Mouse (Mus musculus): ENCODE data around the gene Kifc1.

Gene Kifc1

DNA sequence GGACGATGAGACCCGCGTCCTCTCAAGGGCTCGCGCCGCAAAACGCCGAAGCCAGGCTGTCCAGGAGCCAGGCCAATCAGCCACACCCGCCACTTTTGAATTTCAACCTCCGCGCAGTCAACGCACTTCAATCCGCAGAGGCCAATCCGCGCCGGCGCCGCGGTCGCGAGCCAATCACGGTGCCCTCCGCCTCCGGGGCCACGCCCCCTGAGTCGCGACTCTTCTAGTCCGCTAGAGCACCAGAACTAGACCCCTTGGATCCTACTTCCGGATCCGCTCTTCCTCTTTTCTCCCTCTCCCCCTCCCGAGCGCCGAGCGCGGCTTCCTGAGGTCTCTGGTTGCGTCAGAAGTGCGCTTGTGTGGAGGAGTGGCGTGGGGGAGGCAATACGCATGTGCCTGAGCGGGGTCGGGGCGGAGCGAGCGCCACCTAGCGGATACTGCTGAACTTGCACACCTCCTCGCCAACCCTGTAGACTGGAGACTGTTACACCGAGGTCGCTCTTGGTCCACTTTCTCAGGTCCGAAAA lies at the start of gene Kifc1:
TSS of gene Kifc1 (minus strand) at position 129 of the 527 bp plus-strand sequence.
- peak; percentile 99 for DNase-seq

DNA sequence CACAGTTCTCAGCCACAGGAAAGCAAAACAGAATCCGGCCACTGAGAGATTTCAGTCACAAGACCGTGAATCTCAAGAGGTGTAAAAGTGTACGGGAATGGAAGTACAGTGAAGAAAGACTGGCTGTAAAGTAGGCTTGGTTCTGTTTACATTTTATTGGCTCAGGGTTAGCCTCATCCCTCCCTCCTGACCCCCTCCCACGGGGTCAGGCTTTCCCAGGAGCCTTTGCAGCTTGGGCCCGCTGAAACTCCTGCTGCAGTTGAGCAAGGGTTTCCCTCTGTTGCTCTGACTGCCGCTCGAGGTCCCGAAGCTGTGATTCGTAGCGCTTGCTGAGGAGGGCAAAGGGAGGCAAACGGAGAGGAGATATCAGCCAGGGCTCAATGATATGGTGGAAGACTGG lies 48.3 kb upstream of the Kifc1 start:
- DNase-seq = no peak

DNA sequence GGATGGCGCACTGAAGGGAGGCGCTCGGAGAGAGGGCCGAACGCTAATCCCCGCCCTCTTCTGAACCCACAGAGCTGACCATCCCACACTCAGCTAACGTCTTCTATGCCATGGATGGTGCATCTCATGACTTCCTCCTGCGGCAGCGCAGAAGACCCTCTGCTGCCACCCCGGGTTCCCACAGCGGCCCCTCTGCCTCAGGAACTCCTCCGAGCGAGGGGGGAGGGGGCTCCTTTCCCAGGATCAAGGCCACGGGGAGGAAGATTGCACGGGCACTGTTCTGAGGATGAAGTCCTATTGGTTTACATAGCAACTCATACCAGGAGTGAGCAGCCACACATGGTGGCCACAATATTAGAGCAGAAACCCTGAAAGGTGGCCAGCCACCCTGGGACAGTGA lies 46.5 kb upstream of the Kifc1 start:
- DNase-seq = no peak

DNA sequence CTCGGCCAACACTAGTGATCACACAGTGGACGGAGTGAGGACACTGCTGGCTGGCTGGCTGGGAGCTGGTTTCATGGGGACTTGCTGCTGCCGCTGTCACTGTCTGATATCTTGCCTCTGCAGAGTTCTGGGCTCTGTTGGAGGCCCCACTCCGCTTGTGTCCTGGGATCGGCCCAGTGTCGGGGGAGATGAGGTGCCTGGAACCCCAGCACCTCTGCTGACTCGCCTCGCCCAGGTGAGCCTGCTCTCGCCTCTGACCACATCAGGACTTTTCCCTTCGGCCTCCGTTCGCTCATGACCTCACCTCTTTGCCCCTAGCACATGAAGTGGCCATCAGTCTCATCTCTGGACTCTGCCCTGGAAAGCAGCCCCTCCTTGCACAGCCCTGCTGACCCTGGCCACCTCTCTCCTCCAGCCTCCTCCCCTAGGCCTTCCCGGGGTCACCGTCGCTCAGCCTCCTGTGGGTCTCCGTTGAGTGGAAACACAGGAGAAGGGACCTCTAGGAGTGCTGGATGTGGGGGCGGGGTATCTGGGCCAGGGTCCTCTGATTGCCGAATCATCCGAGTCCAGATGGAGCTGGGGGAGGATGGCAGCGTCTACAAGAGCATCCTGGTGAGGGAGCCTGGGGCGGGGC lies 45.1 kb upstream of the Kifc1 start:
- no peak for DNase-seq

DNA sequence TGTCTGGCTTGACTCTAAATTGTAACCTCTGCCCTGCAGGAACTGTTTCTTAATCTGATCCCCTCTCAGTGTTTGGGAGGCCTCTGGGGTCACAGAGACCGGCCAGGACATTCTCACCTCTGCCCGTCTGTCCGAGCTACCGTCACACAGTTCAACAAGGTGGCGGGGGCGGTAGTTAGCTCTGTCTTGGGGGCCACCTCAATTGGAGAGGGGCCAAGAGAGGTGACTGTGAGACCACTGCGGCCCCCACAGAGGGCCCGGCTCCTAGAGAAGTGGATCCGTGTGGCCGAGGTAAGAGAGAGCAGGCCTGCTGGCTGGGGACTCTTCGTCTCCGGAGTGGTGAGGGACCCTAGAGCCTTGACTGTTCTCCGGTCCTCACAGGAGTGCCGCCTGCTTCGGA lies 42.5 kb upstream of the Kifc1 start:
- no peak for DNase-seq

DNA sequence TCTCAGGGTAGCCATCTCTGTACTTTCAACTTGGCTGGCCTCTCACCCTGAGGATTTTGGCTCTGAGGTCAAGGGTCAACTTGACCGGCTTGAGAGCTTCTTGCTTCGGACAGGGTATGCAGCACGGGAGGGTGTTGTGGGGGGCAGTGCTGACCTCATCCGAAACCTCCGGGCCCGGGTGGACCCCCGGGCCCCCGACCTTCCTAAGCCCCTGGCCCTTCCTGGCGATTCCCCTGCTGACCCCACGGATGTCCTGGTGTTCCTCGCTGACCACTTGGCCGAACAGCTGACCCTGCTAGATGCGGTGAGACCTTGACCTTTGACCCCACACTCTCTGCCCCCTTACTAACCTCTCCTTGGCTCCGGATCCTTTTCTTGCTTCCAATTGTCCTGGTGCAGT lies 42.0 kb upstream of the Kifc1 start:
- DNase-seq = no peak

DNA sequence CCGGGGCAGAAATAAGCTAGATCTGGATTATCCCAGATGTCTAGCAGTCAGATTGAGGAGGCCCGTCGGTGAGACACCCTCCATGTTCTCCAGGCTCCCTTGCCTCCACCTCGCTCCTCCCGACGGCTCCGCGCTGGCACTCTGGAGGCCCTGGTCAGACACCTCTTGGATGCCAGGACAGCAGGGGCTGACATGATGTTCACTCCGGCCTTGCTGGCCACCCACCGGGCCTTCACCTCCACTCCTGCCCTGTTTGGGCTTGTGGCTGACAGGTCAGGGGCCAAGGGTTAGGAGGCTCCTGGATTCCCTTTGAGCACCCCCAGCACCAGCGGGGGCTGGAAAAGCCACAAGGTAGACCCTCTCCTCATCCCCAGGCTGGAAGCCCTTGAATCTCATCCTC lies 41.5 kb upstream of the Kifc1 start:
- no peak for DNase-seq

DNA sequence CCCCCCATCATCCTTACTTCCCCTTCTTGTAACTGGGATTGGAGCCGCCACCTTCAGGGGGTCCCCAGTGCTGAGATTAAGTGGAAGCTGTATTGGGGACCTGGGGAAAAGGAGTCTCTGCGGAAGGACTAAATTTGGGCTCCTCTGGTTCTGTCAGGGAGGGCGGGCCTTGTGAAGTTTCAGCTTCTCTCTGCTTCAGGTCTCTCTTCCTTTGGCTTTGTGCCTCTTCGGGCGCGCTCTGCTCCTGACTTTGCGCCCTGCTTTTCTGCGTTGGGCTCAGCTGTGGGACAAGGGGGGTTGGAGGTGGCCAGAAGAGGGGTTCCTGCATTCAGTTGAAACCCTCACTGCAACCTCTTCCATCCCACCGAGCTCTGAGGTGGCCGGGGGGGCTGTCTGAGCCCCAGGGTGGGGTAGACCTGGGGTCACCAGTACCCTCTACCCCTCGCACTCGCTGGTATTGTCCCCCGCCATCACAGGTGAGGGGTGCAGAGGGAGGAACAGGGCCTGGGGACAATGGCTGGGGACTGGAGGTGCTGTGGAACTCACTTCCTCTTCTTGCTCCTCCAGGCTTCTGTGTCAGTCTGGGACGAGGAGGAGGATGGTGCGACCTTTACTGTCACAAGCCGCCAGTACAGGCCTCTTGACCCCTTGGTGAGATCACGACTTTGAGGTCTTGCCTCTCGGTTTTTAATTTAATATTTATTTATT lies 40.9 kb upstream of the Kifc1 start:
- no peak for DNase-seq

DNA sequence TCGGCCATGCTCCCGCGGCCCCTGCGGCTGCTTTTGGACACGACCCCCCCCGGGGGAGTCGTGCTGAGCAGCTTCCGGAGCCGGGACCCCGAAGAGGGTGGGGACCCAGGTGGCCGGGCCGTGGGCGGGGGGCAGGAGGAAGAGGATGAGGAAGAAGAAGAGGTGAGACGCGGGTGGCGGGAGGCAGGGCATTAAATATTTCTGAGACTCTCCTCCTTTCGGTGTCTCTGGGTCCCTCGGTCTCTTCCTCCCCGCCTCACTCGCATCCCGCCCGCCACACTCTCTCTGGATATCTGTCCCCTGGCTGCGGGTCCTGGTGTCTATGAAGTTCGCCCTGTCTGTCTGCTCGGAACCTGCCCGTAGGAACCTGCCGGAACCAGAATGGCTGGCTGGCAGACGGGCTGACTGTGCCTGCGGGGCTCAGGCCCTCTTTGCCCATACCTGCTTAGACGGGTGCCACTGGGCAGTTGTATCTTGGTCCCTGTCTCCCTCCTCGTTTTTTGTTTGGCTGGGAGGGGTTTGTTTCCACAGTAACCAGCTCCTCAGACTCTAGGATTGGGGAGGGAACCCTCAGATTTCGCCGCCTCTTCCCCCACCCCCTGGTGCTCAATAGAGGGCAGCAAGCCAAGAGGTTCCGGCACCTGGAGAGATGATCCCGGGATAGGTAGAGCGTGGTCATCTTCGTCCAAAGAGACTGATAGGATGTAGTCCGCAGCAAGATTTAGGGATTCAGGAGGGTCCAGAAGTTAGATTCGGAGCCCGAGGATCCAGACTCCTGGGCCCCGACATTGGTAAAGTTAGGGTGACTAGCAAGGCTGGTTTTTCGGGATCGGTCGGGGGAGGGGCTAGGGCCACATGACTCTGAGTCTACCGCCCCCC lies 40.1 kb upstream of the Kifc1 start:
- DNase-seq = peak; percentile 79

DNA sequence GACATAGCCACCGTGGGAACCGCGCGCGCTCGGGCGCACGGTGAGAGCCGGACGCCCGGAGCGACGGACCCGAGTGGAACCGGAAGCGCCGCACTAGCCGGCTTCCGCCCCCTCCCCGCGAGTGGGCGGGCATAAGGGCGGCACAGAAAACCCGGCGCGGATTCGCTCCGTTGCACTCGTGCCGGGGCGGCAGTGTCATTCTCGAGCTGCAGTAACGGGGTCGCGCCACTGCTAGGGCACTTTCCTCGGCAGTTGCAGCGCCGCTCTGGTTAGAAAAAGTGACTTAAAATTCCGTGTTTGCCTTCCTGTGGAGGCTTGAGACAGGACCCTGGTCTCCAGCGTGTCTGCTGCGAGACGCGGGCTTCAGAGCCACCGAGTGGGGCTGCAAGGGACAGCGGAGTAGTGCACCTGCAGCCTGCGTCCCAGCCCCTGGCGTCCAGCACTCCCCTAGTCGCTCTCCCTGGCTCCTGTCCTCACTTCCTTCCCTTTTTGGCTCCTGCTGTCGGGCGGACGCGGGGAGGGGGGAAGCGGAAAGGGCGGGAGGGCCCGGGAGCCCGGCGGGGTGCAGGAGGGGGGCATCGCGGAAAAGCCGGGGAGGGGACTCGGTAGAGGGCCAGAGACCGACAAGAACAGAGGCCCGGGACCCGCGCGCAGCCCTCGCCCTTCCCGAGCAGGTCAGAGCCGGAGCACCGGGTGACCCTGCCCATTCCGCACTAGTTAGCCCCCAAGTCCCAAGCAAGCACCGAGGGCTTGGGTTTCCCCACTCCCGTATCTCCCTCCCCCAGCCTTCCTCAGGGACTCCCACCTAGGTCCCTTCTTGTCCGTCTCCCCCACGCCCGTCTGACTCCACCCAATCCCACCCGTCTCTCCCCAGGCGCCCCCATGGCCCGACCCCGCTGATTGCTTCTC lies 39.2 kb upstream of the Kifc1 start, which contains the start of gene Rgl2:
TSS of gene Rgl2 (plus strand) at position 173 of the 909 bp plus-strand sequence.
- peak; percentile 97 for DNase-seq

DNA sequence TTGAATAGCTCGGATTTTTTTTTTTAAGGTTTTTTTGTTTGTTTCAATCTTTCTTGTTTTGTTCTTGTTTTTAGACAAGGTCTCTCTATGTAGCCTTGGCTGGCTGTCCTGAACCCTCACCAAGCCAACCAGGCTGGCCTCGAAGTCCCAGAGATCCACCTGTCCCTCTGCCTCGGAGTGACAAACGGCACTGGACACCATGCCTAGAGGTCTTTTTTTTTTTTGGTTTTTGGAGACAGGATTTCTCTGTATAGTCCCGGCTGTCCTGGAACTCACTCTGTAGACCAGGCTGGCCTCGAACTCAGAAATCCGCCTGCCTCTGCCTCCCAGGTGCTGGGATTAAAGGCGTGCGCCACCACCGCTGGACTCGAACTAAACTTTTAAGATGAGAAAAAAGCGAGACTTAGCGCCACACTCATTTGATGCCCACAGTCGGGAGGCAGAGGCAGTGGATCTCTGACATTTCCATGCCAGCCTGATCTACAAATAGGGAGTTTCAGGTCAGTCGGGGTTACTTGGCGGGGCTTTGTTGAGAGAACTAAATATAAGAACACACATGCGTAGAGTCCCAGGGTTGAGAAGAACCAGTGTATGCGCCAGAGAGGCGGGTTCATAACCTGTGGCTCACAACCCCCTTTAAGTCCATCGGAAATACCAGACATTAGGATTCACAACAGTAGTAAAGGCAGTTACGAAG lies 37.9 kb upstream of the Kifc1 start:
- DNase-seq = no peak

DNA sequence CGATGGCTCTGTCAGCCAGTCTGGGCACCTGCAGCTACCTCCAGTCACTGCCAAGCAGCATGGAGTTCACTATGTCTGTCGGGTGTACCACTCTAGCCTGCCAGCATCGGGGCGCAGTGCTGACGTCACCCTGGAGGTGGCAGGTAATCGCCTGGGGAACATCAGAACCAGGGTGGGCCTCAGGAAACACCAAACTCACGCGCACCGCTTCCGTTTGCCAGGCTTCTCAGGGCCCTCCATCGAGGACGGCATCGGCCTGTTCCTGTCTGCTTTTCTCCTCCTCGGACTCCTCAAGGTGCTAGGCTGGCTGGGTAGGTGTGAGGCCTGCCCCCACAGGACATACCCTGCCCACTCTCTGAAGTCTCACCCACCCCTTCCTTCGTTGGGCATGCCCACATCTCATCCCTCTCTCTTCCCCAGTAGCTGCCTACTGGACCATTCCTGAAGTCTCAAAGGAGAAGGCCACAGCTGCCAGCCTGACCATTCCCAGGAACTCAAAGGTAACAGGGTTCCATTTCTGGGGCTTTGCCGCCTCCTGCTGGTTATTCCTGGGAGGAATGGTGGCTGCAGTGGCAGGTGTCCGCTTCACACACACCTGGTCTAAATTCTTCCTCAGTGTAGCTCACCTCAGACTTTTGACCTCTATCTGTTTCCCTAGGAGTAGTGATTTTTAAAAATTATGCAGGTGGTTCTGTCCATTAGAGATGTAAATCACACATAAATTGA lies 35.9 kb upstream of the Kifc1 start:
- no peak for DNase-seq

DNA sequence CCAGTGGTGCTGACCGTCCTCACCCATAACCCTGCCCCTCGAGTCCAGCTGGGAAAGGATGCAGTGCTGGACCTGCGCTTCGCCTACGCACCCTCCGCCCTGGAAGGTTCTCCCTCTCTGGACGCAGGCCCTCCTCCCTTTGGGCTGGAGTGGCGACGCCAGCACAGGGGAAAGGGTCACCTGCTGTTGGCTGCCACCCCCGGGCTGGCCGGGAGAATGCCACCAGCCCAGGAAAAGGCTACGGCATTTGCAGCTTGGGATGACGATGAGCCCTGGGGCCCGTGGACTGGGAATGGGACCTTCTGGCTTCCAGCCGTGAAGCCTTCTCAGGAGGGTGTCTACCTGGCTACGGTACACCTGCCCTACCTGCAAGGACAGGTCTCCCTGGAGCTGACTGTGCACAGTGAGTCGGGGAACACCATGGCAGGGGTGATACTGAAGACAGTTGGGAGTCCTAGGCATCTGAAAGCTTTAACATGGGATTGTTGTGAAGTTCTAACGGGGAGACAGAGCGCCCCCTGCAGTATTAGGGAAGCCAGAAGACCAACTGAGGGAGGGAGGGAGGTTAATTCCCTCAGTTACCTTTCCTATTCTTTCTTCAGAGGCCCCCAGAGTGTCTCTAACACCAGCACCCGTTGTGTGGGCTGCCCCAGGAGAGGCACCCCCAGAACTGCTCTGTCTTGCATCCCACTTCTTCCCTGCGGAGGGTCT lies 35.1 kb upstream of the Kifc1 start:
- no peak for DNase-seq

DNA sequence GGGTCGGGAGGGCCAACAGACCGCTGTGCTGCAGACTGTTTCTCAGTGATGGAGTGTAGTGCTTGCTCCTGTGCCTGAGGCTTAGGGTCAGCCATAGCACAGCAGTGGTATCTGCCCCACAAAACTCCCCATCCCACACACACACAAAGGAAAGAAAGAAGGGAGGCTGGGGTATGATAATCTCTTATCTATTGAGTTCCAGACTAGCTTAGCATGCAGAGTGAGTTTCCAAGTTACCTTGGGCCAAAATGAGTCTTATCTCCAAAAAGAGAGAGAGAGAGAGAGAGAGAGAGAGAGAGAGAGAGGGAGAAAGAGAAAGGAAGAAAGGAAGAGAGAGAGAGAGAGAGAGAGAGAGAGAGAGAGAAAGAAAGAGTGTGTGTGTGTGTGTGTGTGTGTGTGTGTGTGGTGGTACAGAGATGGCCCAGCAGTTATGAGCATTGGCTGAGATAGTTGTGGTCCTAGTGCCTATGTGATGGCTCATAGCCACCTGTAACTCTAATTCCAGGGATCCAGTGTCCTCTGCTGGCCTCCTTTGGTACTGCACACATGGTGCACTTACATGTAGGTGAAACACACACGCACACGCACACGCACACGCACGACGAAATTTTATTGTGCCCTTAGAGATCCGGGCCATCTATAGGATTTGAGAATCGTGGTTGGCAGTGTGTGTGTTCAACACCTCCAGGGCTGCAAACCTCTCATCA lies 34.3 kb upstream of the Kifc1 start:
- DNase-seq = peak; percentile 63

DNA sequence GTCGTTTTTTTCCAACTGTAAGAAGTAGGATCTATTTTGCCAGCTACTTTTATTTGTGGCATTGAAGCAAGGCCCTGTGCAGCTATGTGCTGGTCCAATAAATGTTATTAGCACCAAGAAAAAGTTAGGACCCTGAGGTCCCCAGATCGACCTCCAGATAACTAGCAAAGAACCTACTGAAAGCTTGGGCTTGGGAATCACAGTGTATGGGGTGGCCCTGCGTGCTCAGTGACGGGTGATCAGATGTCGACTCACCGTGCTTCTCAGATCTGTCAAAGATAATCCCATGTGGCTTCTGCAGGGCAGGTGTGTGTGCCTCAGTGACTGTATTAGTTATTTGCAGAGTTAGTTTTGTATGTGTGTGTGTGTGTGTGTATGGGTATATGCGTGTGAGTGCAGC lies 30.9 kb upstream of the Kifc1 start:
- no peak for DNase-seq

DNA sequence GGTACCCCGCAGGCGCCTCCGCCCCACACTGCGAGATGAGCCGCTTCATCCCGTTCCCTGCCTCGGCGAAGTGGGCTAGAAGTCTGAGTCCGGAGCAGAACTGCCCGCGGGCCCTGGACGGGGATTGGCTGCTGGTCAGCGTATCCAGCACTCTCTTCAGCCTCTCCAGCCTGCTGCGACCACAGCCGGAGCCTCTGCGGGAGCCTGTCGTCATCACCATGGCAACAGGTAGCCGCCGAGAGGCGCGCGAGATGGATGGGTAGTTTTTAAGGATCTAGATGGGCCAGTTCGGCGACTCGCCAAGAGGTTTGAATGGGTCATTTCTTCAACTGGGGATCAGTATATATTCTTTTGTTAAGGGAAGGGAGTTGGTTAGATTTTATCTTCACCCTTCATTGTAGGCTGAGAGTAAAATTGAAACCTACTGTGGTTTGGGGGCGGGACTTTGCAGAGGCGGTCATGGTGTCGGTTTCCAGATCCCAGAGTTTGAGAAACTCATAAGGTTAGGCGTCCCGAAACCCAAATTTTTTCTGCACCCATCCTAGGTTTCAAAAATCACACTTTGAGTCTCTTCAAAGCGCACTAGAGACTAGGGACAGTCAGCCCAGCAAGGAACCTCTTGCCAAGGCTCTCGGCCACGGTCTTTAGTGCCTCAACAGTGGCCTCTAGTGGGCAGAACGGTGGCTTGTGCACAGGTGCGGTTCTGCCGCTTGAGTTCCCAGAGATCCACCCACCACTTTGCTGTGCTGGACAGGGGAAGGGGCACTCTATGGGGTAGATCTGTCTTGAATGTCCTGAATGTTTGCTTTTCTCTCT lies 30.0 kb upstream of the Kifc1 start:
- peak; percentile 88 for DNase-seq

DNA sequence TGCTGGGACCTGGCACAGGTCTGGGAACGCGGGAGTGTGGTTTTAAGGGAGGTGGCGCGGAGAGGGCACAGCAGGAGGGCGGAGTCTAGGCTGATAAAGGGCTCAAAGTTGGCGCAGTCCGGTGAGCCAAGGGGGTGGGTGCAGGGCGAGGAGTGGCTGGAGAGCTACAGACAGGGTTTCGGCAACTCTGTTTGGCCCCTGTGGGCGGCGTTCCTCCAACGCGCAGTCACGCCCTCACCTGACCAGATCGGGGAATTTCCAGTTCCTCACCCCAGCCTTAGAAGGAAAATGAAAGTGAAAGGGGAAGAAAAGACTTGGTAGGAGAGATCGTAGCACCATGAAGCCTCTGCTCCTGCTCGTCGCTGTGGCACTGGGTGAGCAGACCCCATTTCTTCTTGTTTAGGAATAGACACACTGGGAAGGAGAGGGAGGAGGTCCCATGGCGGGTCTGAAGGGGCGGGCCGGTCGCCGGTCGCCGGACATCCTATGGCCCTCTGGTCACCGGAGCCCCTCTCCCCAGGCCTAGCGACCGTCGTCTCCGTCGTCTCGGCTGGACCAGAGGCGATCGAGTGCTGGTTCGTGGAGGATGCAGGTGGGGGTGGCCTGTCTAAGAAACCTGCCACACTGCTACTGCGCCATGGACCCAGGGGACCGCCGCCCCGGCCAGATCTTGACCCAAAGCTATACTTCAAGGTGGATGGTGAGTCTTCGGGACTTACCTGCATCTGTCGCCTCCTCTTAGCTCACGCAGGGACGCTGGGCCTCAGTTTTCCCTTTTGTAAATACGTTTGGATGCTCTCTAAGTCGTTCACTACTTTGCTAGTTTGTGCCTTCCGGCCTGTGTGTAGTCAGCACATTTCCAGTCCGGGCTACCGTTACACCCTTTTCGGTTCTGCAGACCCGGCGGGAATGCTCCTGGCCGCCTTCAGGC lies 29.2 kb upstream of the Kifc1 start:
- DNase-seq = peak; percentile 80
